Mouse (Mus musculus) Muller cell, postnatal 12 days (primary cell): ENCODE results near the gene Zfp444.
A peak's percentile ranks its signal among the peaks of the same experiment; 100 is the strongest.
"Not testable (repeated sequence)": the region's sequence is repeated elsewhere in the genome, so short reads cannot be mapped to it uniquely, and the experiment has no call there.

Experiments used
- DNase-seq: peaks from one replicate; pipeline ENCODE4 v3.0.0-alpha.2; 2015; ENCODE audit errors: inconsistent ontology term

Gene Zfp444

GRCm38 (mm10) chr7:6161541-6161940, 10.5 kb upstream of the Zfp444 start:
- DNase-seq, result no peak

GRCm38 (mm10) chr7:6162172-6162571, 9.9 kb upstream of the Zfp444 start:
- no peak for DNase-seq

- no peak for DNase-seq
Observed at GRCm38 (mm10) chr7:6164671-6165070, 7.4 kb upstream of the Zfp444 start.

GRCm38 (mm10) chr7:6169403-6169802, 2.6 kb upstream of the Zfp444 start:
- no peak for DNase-seq

GRCm38 (mm10) chr7:6170391-6170790, 1.6 kb upstream of the Zfp444 start:
- no peak for DNase-seq

- DNase-seq, result no peak
Observed at GRCm38 (mm10) chr7:6170871-6171270, 1.2 kb upstream of the Zfp444 start.

GRCm38 (mm10) chr7:6171444-6172005, 501 bp upstream of the Zfp444 start:
- DNase-seq, result peak; percentile 74

GRCm38 (mm10) chr7:6172674-6173244, 733 bp downstream of the Zfp444 start:
- peak; percentile 42 for DNase-seq

- DNase-seq, result no peak
Observed at GRCm38 (mm10) chr7:6173872-6174271, 1.8 kb downstream of the Zfp444 start.

GRCm38 (mm10) chr7:6174365-6174987, 2.5 kb downstream of the Zfp444 start:
- DNase-seq, result not testable (repeated sequence)

- no peak for DNase-seq
Observed at GRCm38 (mm10) chr7:6179013-6179412, 7.0 kb downstream of the Zfp444 start.

GRCm38 (mm10) chr7:6182882-6183281, 10.9 kb downstream of the Zfp444 start:
- DNase-seq, result no peak

GRCm38 (mm10) chr7:6183802-6184201, 11.8 kb downstream of the Zfp444 start:
- DNase-seq, result no peak

- DNase-seq, result no peak
Observed at GRCm38 (mm10) chr7:6184521-6184920, 12.5 kb downstream of the Zfp444 start.

- peak; percentile 35 for DNase-seq
Observed at GRCm38 (mm10) chr7:6185391-6185790, 13.4 kb downstream of the Zfp444 start.

- no peak for DNase-seq
Observed at GRCm38 (mm10) chr7:6186176-6186575, 14.2 kb downstream of the Zfp444 start.

GRCm38 (mm10) chr7:6186756-6187155, 14.7 kb downstream of the Zfp444 start:
- DNase-seq, result no peak

- DNase-seq, result no peak
Observed at GRCm38 (mm10) chr7:6189542-6189941, 17.5 kb downstream of the Zfp444 start.

GRCm38 (mm10) chr7:6191376-6191775, 19.4 kb downstream of the Zfp444 start:
- peak; percentile 62 for DNase-seq

GRCm38 (mm10) chr7:6194129-6194528, 22.1 kb downstream of the Zfp444 start:
- DNase-seq, result peak; percentile 40

GRCm38 (mm10) chr7:6195777-6196176, 23.8 kb downstream of the Zfp444 start:
- DNase-seq, result no peak

- DNase-seq, result no peak
Observed at GRCm38 (mm10) chr7:6196790-6197189, 24.8 kb downstream of the Zfp444 start, which contains the start of gene Galp. Galp (plus strand) TSS chr7:6197090.

GRCm38 (mm10) chr7:6204200-6204599, 32.2 kb downstream of the Zfp444 start:
- no peak for DNase-seq
